Mouse (Mus musculus): ENCODE data around the gene 9230104L09Rik.
A peak's percentile ranks its signal among the peaks of the same experiment; 100 is the strongest.

The 9230104L09Rik gene

DNA sequence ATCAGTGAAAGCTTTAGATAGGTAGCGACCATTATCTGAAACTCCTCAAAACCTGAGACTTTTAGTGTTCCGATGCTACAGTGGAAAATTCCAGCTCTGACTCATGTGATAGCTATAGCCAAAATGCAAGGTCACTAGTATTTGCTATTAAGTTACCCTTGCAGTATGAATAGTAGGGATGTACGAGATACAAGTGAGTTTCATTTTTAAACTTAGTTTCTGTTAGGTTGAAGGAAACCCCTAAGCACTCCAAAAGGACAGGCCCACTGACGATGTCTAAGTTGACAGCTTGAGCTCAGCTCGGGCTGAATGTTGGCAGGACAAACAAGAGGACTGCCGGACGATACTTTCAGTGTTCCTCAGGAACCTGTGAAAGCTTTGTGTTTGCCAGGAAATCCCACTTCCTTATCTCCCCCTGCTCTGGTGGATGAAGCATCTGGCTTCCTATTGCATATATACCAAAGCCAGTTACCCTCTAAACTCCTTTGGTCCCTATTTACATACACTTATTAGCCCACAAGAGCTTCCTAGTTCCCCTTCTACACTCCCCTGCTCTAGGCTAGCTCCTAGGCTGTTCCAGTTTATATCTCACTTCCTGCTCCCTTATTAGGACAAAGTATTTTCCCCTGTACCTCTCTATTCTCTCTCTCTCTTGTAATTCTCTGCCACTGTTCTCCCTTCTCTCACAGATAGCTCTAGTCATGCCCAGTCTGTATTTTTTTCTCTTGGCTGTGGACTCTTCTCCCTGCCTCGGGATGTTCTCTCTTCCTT, 8.0 kb downstream of the 9230104L09Rik start:
- DNase-seq (ENCODE audit: low spot score in 2 of 2) = no peak

DNA sequence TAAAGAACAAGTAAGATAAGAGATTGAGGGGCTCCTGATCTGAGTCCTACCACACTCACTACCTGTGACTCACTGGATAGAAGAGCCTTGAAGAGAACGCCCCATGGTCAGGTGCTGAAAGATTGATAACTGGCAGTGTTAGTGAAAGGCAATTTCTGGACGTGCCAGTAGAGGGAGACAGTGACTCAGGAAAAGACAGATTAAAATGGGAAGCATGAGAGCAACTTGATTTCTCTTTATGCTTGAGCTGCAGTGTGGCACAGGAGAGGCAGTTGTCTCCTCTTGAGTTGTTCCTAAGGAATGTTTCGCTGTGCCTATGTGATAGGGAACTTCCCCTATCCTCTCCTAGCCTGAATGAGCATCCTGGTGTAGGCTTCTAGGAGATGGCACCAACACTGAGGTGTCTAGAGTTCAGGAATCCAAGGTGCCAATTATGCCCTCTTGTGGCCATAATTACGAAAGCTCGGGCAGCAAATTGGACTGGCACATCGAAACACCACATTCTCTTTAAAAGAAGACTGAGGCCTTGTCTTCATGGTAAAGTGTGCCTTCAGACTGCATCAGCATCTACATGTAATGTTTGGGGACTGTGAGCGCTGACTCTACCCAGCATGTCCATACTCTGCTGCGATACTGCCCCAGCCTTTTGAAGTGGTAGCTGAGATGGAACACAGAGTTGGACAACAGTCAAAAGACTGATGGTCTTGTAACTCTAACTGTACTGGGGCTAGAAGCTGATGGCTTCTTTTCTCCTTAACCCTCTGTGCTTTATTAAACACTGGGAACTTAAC, 13.5 kb downstream of the 9230104L09Rik start:
- DNase-seq (ENCODE audit: low spot score in 2 of 2) = peak; percentile 19 to 56

DNA sequence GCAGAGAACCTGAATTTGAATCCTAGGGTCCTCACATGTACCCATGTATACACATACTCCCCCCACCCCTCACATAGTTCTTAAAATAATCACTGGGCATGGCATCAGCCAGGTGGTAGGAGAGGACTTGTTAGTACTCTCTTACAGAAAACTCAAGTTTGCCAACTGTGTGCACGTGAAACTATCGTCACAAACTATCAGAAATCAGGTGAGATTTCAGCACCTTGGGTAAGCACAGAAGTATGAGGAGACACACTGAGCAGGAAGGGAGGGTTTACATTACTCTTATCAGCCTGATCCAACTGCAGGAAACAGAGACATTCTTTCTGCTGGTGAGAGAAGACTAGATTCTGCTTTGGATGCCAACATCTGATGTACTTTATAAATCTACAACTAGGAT, 25.6 kb downstream of the 9230104L09Rik start:
- DNase-seq (ENCODE audit: low spot score in 2 of 2) = no peak

DNA sequence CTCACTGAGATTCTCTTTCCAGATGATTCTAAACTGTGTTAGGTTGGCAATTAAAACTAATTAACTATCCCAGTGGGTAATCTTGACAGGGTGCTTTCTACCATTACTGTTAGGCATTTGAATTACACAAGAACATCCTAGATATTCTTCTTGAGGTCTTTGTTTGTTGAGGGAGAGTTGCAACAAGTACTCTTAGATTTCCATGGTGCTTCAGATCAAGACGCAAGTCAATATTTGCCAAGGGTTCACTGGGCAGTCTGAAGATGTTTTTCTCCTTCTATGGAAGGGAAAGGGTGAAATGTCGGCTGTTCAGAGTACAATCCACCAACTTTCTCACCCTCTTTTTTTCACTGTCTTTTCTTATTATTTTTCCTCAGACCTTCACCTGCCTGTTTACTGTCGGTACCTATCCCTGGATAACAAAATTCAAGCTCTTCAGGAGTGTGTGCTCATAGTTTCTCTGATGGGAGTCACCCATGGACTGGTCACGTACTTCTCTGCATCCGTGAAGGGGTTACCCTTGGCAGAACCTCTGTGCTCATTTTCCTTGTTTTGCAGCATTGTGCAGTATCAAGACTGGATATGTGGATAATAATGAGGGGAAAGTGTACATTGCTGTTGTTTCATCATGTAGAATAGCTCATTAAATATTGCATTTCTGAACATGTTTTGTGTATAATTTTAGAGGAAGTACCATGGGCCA, 26.6 kb downstream of the 9230104L09Rik start:
- no peak for DNase-seq (ENCODE audit: low spot score in 2 of 2)

DNA sequence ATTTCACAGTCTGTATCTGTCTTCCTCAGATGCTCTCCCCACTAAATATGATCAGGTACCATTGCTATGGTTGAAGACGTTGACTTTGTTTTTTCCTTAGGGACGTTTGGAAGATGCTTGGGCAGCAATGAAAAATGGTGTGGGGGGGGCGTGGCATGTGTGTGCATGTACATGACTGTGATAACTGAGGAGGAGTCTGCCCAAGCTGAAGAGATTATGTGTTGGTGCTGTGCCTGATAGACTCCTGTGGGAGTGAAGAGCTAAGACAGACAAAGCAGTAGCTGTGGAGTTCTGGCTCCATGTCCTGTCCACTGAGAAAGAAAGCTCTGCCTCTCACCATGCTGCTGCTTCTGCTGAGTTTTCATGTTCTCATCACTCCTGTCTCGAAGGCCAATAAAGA, 29.9 kb downstream of the 9230104L09Rik start, which contains the start of gene Cst9:
TSS of gene Cst9 (plus strand) at position 236 of the 400 bp plus-strand sequence.
- DNase-seq (ENCODE audit: low spot score in 2 of 2) = no peak

DNA sequence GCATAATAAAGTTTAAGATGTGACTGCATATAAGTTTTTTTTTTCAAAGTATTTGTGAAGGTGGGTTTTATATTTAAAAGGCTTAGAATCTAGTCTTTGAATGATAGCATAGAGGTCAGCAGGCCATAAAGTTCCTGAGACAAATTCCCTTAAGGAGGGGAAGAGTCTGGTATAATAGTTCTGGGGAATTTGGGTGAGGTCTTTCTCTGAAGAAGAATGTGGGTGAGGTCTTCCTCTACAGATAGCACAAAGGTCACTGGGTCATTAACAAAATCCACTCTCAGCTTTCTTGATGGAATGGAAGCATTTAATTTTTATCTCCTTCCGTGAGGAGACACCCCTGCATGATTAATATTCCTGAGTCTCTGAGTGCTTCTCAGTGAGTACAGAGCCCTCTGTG, 38.9 kb downstream of the 9230104L09Rik start:
- no peak for DNase-seq (ENCODE audit: low spot score in 2 of 2)

DNA sequence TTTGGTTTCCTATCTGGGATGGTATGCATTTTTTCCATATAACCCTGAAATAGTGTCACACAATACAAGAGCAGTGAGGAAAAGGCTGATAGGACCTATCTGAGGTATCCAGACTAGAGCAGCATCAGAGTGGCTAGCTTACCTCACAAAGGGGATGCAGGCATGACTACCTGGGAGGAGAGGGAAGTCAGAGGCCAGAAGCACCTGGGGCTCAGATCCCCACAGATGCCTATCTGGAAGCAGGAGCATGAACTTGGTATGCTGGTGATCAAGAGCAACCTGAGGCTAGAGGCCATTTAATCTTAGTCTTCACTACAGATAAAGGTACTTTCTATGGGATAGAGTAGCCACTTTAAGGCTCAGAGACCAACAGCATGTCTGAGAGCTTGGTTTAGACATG, 44.9 kb downstream of the 9230104L09Rik start, which contains the start of gene Cst13:
TSS of gene Cst13 (plus strand) at position 173 of the 400 bp plus-strand sequence.
- no peak for DNase-seq (ENCODE audit: low spot score in 2 of 2)

DNA sequence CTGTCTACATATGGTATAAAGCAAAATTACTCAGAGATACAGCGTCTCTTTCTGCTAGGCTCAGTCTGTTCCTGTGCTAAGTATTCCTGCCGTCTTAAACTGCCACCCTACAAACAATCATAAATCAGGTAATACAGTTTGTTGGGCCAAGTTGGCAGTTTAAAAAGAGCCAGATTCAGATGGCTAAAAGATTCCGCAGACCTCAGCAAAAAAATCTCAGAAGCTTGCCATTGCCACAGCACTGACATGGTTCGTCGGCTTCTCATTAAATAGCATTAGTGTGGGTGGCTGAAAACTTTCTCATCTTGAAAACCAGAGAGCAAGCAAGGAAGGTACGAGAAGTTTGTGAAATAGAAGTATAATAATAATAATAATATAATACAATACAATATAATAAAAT, 58.1 kb downstream of the 9230104L09Rik start:
- no peak for DNase-seq (ENCODE audit: low spot score in 2 of 2)

DNA sequence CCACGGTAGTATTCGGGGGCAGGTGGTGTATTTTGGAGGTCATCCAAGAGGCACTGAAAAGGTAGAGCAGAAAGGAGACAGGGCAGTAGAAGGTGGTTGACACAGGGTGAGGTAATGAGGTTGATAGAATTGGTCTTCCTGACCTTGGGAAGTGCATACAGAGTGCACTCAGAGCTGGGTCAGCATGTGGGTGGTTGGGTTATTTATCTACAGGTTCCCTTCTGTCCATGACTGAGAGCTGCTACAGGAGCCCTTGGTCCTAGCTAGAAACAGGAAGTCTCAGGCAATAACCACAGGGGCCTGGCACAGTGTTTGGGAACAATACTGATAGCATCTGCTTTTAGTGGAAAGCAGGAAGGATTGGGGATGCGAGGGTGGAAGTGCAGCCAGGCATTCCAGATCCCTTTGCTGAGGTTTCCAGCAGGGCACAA, 63.3 kb downstream of the 9230104L09Rik start:
- DNase-seq (ENCODE audit: low spot score in 2 of 2) = no peak

DNA sequence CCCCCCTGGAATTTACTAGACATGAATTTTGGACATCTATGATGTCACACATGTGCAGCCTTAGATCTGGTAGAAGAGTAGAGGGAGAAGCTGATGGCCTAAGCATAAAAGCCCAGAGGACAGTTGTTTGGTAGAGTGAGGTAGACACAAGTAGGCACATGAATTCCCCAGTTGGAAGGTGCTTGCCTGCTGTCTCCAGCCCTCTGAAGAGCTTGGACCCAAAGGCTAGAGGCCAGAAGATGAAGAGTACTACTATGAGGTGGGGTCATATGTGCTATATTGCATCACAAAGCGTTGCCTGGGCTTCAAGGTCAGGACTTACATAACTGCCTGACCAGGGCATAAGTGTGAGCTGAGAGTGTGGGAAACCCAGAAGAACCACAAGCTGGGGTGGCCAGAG, 66.4 kb downstream of the 9230104L09Rik start, which contains the start of gene Cst8:
TSS of gene Cst8 (plus strand) at position 301 of the 400 bp plus-strand sequence.
- no peak for DNase-seq (ENCODE audit: low spot score in 2 of 2)
